In the genomic region with DNA sequence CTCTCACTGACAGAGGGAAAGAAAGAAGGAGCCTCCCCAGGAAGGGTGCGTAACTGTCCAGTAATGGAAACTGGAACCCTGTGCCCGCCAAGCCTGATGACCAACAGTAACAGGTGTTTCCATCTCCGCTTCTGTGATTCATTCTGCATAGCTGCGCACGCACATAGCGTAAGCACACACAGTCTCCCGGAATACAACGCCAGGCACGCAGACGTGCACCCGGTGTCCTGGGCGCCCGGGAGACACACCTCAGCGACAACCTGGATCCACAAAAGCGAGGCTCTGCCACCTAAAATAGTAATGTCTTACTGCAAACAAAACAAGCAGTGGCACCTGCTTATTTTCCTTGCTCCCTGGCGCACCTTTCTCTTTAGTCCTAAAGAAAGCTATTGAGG, we compare ENCODE assay signal across 9 mouse cellular contexts. TPM values are rescaled to one million over a fixed set of nuclear protein-coding genes. Genes with fewer than 3 reads are reported as not detected.
DNase-seq lines count a peak whose midpoint lies in the region; ATAC-seq and TF ChIP-seq lines count a peak whose summit lies in the region.
"Had no signal": no experiment of that assay in that cellular context is flagged by ENCODE, and none has a peak within 500 bp of the region (broad histone marks: within the 10 kb centered on the region; RNA-seq: fewer than 3 reads in every experiment).

No protein-coding gene starts in this region.

- H3K27ac ChIP-seq in embryonic fibroblast, embryonic 13.5 days (ENCODE audit: insufficient read depth, low read length) = no peak overlapping the region
- no peak overlapping the region for H3K27ac ChIP-seq in heart, embryonic 14.5 days (replicated peaks in 1 of 2; ENCODE audit: control insufficient read depth in 1 of 2, insufficient read depth in 1 of 2, low read depth in 2 of 2, low read length in 2 of 2)
- peak overlapping the region; percentile 83 for H3K27ac ChIP-seq in lung, embryonic 15.5 days

- H3K4me1 ChIP-seq in megakaryocyte, embryonic 14.5 days = peaks cover 23% of the 10 kb centered on the region
- H3K4me1 ChIP-seq in embryonic fibroblast, embryonic 13.5 days (ENCODE audit: control insufficient read depth, insufficient read depth, low read length) = no peaks in the 10 kb centered on the region
- H3K4me1 ChIP-seq in heart, embryonic 14.5 days (ENCODE audit: control insufficient read depth in 2 of 2, insufficient read depth in 2 of 2, low read length in 2 of 2) = peaks cover 3 to 4% of the 10 kb centered on the region in 2 experiments; a peak in 2 of 4 replicates
- H3K4me1 ChIP-seq in lung, embryonic 15.5 days = peaks cover 11% of the 10 kb centered on the region; the same call in 1 of the 2 replicates

- under 1% methylated on average over 16 of the region's 16 CpGs for WGBS in heart, embryonic 14.5 days
- WGBS in lung, embryonic 15.5 days = 3% methylated on average over 16 of the region's 16 CpGs

- peak overlapping the region; percentile 74 for H3K9ac ChIP-seq in heart, embryonic 14.5 days (ENCODE audit: low read length)
- H3K9ac ChIP-seq in lung, embryonic 15.5 days = peak overlapping the region; percentile 56

- DNase-seq in layer of hippocampus, postnatal 14 days (ENCODE audit: low spot score in 2 of 2) = peak; percentile 54 to 66
- peak; percentile 76 for DNase-seq in right cerebral cortex, postnatal 25 days
- DNase-seq in spleen, postnatal 10 days (ENCODE audit: low spot score in 2 of 2) = no peak

- TF ChIP-seq CTCF in embryonic fibroblast, embryonic 13.5 days (IDR thresholded peaks at IDR 0.05; ENCODE audit: borderline replicate concordance, insufficient read depth, low read length) = no peak

- peaks cover 81% of the 10 kb centered on the region for H3K27me3 ChIP-seq in megakaryocyte, embryonic 14.5 days (replicated peaks)
- H3K27me3 ChIP-seq in heart, embryonic 14.5 days (ENCODE audit: control insufficient read depth, insufficient read depth, low read length) = peaks cover 67% of the 10 kb centered on the region
- peaks cover 51% of the 10 kb centered on the region for H3K27me3 ChIP-seq in lung, embryonic 15.5 days

- ATAC-seq in megakaryocyte, adult 5-6 weeks (ENCODE audit: poor library complexity, severe bottlenecking) = no peak
- ATAC-seq in heart, embryonic 14.5 days (ENCODE audit: insufficient number of reproducible peaks, insufficient read depth, low FRiP score, low read depth) = no peak
- peak; percentile 37; the same call in 1 of the 2 replicates for ATAC-seq in lung, embryonic 15.5 days (ENCODE audit: borderline replicate concordance, extremely low read depth, low FRiP score, low TSS enrichment)

- H3K4me3 ChIP-seq in megakaryocyte, embryonic 14.5 days (replicated peaks) = peak overlapping the region; percentile 90
- H3K4me3 ChIP-seq in embryonic fibroblast, embryonic 13.5 days (ENCODE audit: insufficient read depth, low read length) = peak overlapping the region; percentile 59
- H3K4me3 ChIP-seq in heart, embryonic 14.5 days (ENCODE audit: control insufficient read depth in 1 of 2, insufficient read depth in 1 of 2, low read depth in 1 of 2, low read length in 2 of 2) = peak overlapping the region; percentile 41 to 63
- H3K4me3 ChIP-seq in lung, embryonic 15.5 days = peak overlapping the region; percentile 58

- peak overlapping the region; percentile 97 for H3K4me2 ChIP-seq in heart, embryonic 14.5 days (ENCODE audit: low read length)
- peak overlapping the region; percentile 86 for H3K4me2 ChIP-seq in lung, embryonic 15.5 days

- no peaks in the 10 kb centered on the region for H3K9me3 ChIP-seq in megakaryocyte, embryonic 14.5 days
- no peaks in the 10 kb centered on the region for H3K9me3 ChIP-seq in heart, embryonic 14.5 days (ENCODE audit: control insufficient read depth, low read length)
- H3K9me3 ChIP-seq in lung, embryonic 15.5 days = no peaks in the 10 kb centered on the region
- H3K9me3 ChIP-seq: G1E had no signal

- no peak for TF ChIP-seq POLR2A in embryonic fibroblast, embryonic 13.5 days (IDR thresholded peaks at IDR 0.05; ENCODE audit: low read depth, low read length)

- no peaks in the 10 kb centered on the region for H3K36me3 ChIP-seq in megakaryocyte, embryonic 14.5 days (replicated peaks; ENCODE audit: low read length)
- H3K36me3 ChIP-seq in heart, embryonic 14.5 days (ENCODE audit: control insufficient read depth, insufficient read depth, low read length) = no peaks in the 10 kb centered on the region
- H3K36me3 ChIP-seq in lung, embryonic 15.5 days = no peaks in the 10 kb centered on the region
- H3K36me3 ChIP-seq: G1E had no signal

RNA-seq across cellular contexts. Expression of a gene that starts 0.5 kb away (rescaled TPM):
- 3.1 and 3.7 TPM in 2 replicates for polyA plus RNA-seq in megakaryocyte, embryonic 14.5 days (2012; ENCODE audit: insufficient read depth, low replicate concordance)
- total RNA-seq in megakaryocyte, adult 5-6 weeks (2015) = 0.31 TPM in 1 of 2 replicates, not detected in the other
- not detected in 2 replicates for total RNA-seq in megakaryocyte, adult 5-6 weeks (2017)
- polyA plus RNA-seq in embryonic fibroblast, embryonic 13.5 days (2011; ENCODE audit: insufficient read length, low read depth, missing spikeins) = 13.0 and 28.3 TPM in 2 replicates
- polyA plus RNA-seq in heart, embryonic 14.5 days (2014; fragmentation: Nextera tagmentation; extraction: Ambion mirVana) = 2.6 and 3.3 TPM in 2 replicates
- total RNA-seq in layer of hippocampus, postnatal 14 days (2021) = 10 to 100 TPM; 49.8 to 50.4 TPM
- 5.6 and 6.9 TPM in 2 replicates for polyA plus RNA-seq in lung, embryonic 15.5 days (2015; fragmentation: Nextera tagmentation; extraction: Ambion mirVana)
- polyA plus RNA-seq: G1E had no signal

RNA-seq across cellular contexts. Expression of a gene that starts 35.7 kb away (rescaled TPM):
- 2.8 TPM in 1 of 2 replicates, not detected in the other for polyA plus RNA-seq in megakaryocyte, embryonic 14.5 days (2012; ENCODE audit: insufficient read depth, low replicate concordance)
- 42.1 and 45.7 TPM in 2 replicates for total RNA-seq in megakaryocyte, adult 5-6 weeks (2015)
- 81.4 and 91.0 TPM in 2 replicates for total RNA-seq in megakaryocyte, adult 5-6 weeks (2017)
- 60.3 and 64.0 TPM in 2 replicates for polyA plus RNA-seq in embryonic fibroblast, embryonic 13.5 days (2011; ENCODE audit: insufficient read length, low read depth, missing spikeins)
- polyA plus RNA-seq in heart, embryonic 14.5 days (2014; fragmentation: Nextera tagmentation; extraction: Ambion mirVana) = 50.6 and 51.6 TPM in 2 replicates
- total RNA-seq in layer of hippocampus, postnatal 14 days (2021) = 10 to 100 TPM; 21.9 to 23.8 TPM
- polyA plus RNA-seq in lung, embryonic 15.5 days (2015; fragmentation: Nextera tagmentation; extraction: Ambion mirVana) = 55.7 and 66.1 TPM in 2 replicates

Comparison
In these comparisons a context has a peak if more than half of its experiments do, and no peak if none do; other contexts are left out.
1. DNase-seq: peak in layer of hippocampus, postnatal 14 days (2 of 2) and right cerebral cortex, postnatal 25 days (single experiment); none in spleen, postnatal 10 days (0 of 2).
2. RNA of a gene that starts 35.7 kb away (polyA plus RNA-seq): 55.7 to 66.1 TPM in lung, embryonic 15.5 days, 60.3 to 64.0 TPM in embryonic fibroblast, embryonic 13.5 days and 50.6 to 51.6 TPM in heart, embryonic 14.5 days; 2.8 TPM in megakaryocyte, embryonic 14.5 days; every median in the first group is over 10 times any median in the second.
3. Peak in every context shown above with its lines, with median percentiles within 50 percentile points of each other: H3K4me3 ChIP-seq.